Mouse (Mus musculus): Measurements from ENCODE around the gene Limk2. TPM values are rescaled to one million over a fixed set of nuclear protein-coding genes. Genes with fewer than 3 reads are reported as not detected.

Limk2 gene
- total RNA-seq, 2 experiments from 2014 or later, result 12.6 to 16.8 TPM

GRCm38 (mm10) chr11:3417795-3418194 lies 8.8 kb upstream of the Limk2 start:
- ATAC-seq (replicated peaks; ENCODE audit: low FRiP score, poor library complexity, severe bottlenecking), result no peak

DNA sequence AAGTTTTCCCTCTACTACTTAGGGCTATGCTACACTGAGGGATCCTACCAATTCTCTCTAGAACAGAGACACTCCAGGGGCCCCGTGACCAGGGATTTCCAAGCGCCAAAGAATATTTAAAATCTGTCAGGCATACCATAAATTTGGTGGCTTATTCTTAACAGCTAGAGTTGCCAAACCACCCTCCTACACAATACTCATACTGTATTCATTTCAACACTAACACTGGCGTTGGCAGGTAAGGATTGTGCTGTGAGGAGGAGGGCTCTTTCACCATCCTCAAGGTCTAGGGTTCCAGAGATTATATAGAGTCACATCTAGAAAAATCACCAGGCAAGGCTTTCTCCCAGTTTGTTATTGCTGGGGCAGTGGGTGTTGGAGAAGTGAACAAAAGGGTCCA lies 7.4 kb upstream of the Limk2 start:
- no peak for ATAC-seq (replicated peaks; ENCODE audit: low FRiP score, poor library complexity, severe bottlenecking)

GRCm38 (mm10) chr11:3412111-3412510 lies 3.1 kb upstream of the Limk2 start:
- no peak for ATAC-seq (replicated peaks; ENCODE audit: low FRiP score, poor library complexity, severe bottlenecking)

DNA sequence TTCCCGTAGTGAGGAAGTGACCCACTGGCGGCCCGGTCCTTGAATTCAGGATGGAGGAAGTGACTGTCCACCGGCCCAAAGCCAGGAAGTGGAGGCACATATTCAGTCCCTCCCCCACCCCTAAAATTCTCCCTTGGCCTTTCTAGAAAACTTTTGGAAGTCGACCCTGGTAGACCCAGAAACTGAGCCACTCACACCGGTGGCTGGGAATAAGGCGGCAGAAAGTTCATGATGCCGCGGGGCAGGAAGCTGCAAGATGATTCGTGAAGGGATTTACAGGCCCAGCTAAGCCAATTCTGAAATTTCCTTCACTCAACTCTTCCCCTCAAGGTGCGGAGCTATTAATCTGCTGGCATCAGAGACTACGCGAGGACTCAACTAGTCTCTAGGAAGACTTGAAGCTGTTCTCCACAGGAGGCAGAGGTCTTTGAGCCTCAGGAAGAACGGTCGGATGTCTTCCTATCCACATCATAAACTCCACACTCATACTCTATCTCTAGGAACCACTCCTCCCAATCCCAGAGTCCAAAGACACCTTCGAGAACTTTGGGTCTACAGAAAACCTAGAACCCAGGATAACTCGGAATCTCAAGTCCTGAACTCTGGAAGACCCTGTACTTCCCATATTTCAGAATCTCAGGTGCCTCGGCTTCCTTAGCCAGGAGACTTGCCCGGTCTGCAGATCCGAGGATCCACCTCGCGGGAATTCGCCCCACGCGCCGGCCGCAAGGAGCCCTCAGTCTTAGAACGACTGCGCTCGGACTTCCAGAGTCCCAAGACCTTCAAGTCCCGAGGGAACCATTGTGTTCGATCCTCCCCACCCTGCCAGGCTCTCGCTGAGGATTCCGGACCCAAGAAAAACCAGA lies 625 bp downstream of the Limk2 start:
- peak; percentile 15; the same call in 1 of the 2 replicates for ATAC-seq (replicated peaks; ENCODE audit: low FRiP score, poor library complexity, severe bottlenecking)

GRCm38 (mm10) chr11:3404287-3405047 lies 4.5 kb downstream of the Limk2 start:
- ATAC-seq (replicated peaks; ENCODE audit: low FRiP score, poor library complexity, severe bottlenecking), result no peak

DNA sequence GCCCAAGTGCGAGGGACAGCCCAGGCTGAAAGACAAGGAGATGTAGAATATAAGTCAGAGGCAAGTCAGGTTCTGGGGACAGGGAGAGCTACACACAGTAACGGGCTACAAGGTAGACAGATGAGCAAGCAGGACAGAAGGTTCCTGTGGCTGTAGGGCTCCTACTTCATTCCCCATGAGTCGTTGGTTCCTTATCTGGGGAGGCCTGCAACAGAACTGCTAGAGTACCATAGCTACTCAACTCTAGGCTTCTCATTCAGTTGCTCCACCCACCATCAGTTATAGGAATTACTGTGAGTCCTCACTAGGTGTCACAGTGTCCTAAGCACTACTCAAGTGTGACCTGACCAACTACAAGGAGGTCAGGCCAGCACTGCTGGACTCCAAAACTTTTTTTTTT lies 6.0 kb downstream of the Limk2 start:
- peak; percentile 77 for ATAC-seq (replicated peaks; ENCODE audit: low FRiP score, poor library complexity, severe bottlenecking)

GRCm38 (mm10) chr11:3398318-3398717 lies 10.7 kb downstream of the Limk2 start:
- ATAC-seq (replicated peaks; ENCODE audit: low FRiP score, poor library complexity, severe bottlenecking), result no peak

- no peak for ATAC-seq (replicated peaks; ENCODE audit: low FRiP score, poor library complexity, severe bottlenecking)
Measured at GRCm38 (mm10) chr11:3396562-3396961, 12.4 kb downstream of the Limk2 start.

DNA sequence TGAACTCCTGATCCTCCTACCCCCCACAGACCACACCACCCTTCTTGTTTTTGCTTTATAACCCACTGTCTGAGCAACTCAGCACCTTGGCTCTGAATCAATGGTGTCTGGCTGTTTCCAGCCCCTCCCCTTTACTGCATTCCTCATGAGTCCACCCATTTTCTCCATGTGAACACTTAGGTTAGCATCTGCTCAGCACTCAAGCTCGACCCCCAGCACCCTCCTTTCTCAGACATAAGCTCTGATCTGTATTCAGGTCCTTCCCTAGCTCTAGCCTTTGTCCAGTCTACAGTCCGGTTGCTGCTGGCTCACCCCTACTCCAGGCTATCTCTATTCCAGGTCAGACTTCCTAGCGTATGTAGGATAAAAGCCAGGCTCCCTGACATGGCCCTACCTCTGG lies 12.9 kb downstream of the Limk2 start:
- no peak for ATAC-seq (replicated peaks; ENCODE audit: low FRiP score, poor library complexity, severe bottlenecking)

DNA sequence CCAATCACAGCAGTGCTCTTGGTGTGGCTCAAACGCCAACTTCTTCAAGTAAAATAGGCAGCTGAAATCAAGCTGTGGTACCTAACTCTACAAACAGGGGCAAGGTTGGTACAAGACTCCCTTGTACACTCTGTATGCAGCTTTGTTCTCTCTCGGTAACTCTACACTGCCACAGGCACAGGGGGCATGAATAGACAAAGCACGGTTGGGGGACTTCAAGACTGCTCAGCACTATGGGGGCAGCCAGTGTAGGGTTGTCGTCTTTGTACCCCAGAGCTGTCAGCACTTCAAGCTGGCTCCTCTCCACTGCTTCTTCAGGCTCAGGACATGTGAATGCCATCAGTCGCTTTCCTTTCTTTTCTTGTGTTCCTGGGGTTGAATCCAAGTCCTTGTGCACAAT lies 14.5 kb downstream of the Limk2 start:
- no peak for ATAC-seq (replicated peaks; ENCODE audit: low FRiP score, poor library complexity, severe bottlenecking)

- no peak for ATAC-seq (replicated peaks; ENCODE audit: low FRiP score, poor library complexity, severe bottlenecking)
Measured at GRCm38 (mm10) chr11:3392526-3392925, 16.5 kb downstream of the Limk2 start.

- ATAC-seq (replicated peaks; ENCODE audit: low FRiP score, poor library complexity, severe bottlenecking), result no peak
Measured at GRCm38 (mm10) chr11:3390789-3391188, 18.2 kb downstream of the Limk2 start.

DNA sequence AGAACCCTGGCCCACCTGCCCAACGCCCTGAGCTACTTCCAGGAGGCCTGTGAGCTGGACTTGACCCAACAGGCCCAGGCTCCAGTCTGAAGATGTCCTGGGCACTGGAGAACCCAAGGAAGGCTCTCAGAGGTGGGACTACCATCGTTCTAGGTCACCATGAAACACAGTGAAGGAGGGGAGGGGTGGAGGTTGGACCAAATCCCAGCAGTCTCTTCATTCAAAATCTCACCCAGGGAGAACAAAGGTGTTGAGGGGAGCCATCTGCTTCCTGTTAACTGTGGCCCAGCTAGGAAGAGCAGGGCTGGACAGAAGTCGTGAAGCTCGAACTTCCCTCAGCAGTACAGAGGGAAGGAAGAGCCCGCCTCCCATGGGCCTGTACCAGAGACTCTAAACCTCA lies 19.0 kb downstream of the Limk2 start:
- no peak for ATAC-seq (replicated peaks; ENCODE audit: low FRiP score, poor library complexity, severe bottlenecking)

GRCm38 (mm10) chr11:3387482-3388196 lies 21.4 kb downstream of the Limk2 start:
- ATAC-seq (replicated peaks; ENCODE audit: low FRiP score, poor library complexity, severe bottlenecking), result no peak

- ATAC-seq (replicated peaks; ENCODE audit: low FRiP score, poor library complexity, severe bottlenecking), result peak; percentile 92
Measured at GRCm38 (mm10) chr11:3386941-3387368, 22.0 kb downstream of the Limk2 start.

GRCm38 (mm10) chr11:3382602-3383594 lies 26.1 kb downstream of the Limk2 start:
- ATAC-seq (replicated peaks; ENCODE audit: low FRiP score, poor library complexity, severe bottlenecking), result no peak

- no peak for ATAC-seq (replicated peaks; ENCODE audit: low FRiP score, poor library complexity, severe bottlenecking)
Measured at GRCm38 (mm10) chr11:3381148-3381814, 27.7 kb downstream of the Limk2 start.

DNA sequence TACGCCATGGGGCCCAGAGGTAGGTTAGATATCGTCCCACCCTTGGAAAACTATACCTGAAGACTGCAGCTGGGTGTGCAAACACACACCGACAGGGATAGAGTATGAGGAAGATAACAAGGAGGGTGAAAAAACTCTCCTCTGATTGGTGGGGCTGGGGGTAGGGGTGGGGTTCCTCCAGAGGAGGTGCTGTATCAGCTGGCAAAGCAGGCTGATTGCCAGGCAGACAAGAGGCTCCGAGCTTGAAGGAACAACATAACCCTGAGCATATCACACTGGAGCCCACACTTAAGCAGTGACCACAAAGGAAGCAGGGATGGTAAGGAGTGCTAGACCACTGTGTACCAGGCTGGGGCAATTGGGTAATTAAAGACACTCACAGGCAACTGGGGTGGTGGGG lies 29.6 kb downstream of the Limk2 start:
- ATAC-seq (replicated peaks; ENCODE audit: low FRiP score, poor library complexity, severe bottlenecking), result no peak

DNA sequence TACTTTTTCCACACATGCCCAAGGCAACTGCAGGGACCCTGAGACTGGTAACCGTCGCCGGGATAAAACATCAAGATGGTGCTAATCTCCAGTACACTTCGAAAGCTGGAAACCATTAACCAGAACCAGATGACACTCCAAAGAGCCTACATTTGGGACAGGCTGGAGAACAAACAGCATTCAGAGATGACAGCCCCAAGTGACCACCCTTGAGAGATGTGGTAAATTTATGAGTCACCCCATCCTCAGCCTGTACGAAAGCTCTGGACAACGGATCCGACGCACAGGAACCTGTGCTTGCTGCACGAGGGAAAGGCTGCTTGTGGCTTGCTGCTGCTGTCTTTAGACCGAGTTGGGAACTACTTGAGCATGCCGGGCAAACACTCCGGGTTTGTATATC lies 34.2 kb downstream of the Limk2 start:
- ATAC-seq (replicated peaks; ENCODE audit: low FRiP score, poor library complexity, severe bottlenecking), result no peak

All from erythroid progenitor cell, adult 5-6 weeks (primary cell).